Mouse (Mus musculus): ENCODE measurements around the gene Vmn2r105.

Vmn2r105 gene

DNA sequence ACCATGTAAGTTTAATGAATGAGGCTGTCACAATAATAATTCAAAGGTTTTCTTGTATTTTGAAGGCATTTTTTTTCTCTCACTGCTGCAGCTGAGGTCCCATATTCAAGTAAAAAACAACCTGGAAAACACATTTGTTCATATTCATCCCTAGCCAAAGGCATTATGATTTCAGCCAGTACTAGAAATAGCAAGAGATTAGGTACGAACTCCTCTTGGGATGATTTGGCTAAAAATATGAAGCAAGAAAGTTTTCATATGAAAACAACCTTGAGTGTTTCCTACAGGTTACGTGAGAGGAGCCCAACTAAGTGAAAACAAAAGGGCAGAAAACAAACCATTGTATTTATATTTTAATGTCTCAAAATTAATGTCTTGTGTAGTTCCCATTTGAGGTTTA, at the start of gene Vmn2r105:
Gene Vmn2r105, minus strand, starts transcription at position 101 of the 400 bp plus-strand sequence.
- DNase-seq, result no peak

- no peak for DNase-seq
These were observed 20.7 kb upstream of the Vmn2r105 start for GRCm38 (mm10) chr17:20255522-20255921.

GRCm38 (mm10) chr17:20182997-20183396, 51.9 kb downstream of the Vmn2r105 start, which contains the start of gene Fpr-rs6:
Gene Fpr-rs6, minus strand, starts transcription at chr17:20183097.
- no peak for DNase-seq
